Mouse (Mus musculus): ENCODE measurements at regions not wholly inside any gene's neighbourhood (a gene's known extent, or its start where the extent isn't known, plus 50 kb on each side); places are given as distances from the start of the nearest gene placed in this dataset.

GRCm38 (mm10) chr15:62402142-62402541, 1442.8 kb downstream of the Gsdmc2 start:
- ATAC-seq (replicated peaks; ENCODE audit: low FRiP score, poor library complexity, severe bottlenecking) = no peak

DNA sequence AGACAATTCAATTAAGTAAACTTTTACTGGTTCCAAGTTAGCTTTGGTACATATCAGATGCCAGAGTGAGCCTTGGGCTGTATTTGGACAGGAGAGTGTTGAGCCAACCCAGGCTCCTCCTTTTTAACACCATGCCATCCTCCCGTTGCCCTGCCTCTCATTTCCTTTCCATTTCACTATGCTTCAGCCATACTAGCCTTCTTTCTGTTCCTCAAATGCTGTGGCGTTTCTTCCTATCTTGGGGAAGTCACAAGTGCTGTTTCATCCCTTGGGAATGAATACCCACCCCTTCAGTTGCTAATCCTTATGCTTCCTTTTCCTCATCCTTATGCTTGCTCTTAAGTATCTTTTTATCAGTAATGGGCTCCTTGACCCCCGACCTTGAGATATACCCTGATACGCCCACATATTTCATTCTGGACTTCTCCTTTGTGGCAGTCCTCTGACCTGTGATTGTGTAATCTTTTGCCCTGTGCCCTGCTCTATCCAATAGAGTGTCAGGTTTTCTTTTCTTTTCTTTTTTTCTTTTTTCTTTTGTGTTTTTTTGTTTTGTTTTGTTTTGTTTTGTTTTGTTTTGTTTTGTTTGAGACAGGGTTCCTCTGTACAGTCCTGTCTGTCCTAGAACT, 1443.9 kb downstream of the Gsdmc2 start:
- no peak for ATAC-seq (replicated peaks; ENCODE audit: low FRiP score, poor library complexity, severe bottlenecking)

- no peak for ATAC-seq (replicated peaks; ENCODE audit: low FRiP score, poor library complexity, severe bottlenecking)
Measured at GRCm38 (mm10) chr15:62399381-62399780, 1445.6 kb downstream of the Gsdmc2 start.

GRCm38 (mm10) chr15:62397009-62397408, 1448.0 kb downstream of the Gsdmc2 start:
- no peak for ATAC-seq (replicated peaks; ENCODE audit: low FRiP score, poor library complexity, severe bottlenecking)

GRCm38 (mm10) chr15:62395377-62395776, 1449.6 kb downstream of the Gsdmc2 start:
- ATAC-seq (replicated peaks; ENCODE audit: low FRiP score, poor library complexity, severe bottlenecking) = no peak

DNA sequence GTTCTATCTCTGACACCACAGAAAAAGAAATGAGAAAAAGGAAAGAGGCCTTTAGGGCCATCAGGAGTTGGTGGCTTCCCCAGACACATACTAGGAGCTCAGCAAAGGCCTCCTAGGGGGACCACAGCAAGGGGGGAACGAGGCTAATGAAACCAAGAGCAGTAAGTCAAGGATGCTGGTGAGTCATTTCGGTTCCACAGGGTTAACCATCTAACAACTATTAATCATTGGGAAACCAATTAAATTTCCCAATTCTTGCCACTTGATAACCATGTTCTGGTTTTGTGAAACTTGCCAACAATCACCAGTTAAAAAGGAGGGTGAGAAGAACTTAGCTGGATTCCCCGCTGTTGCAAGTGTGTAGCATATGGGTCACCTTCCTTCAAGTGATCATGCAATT, 1451.6 kb downstream of the Gsdmc2 start:
- no peak for ATAC-seq (replicated peaks; ENCODE audit: low FRiP score, poor library complexity, severe bottlenecking)

DNA sequence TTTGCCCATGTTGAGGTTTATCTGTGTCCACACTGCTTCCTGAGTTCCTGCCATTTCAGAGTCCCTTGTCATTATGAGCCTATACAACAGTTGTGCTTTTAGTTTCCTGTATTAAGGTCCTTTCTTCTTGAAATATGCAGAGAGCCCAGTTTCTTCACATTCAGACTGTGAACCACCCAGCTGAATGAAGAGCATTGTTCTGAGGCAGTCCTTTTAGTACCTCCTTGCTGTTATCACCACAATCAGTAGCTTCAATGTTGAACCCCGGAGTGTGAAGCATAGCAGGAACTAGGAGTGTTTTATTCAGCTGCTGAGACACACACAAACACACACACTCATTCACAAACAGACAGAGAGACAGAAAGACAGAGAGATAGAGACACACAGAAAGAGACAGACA, 1452.1 kb downstream of the Gsdmc2 start:
- ATAC-seq (replicated peaks; ENCODE audit: low FRiP score, poor library complexity, severe bottlenecking) = no peak

GRCm38 (mm10) chr15:62392381-62392780, 1452.6 kb downstream of the Gsdmc2 start:
- no peak for ATAC-seq (replicated peaks; ENCODE audit: low FRiP score, poor library complexity, severe bottlenecking)

DNA sequence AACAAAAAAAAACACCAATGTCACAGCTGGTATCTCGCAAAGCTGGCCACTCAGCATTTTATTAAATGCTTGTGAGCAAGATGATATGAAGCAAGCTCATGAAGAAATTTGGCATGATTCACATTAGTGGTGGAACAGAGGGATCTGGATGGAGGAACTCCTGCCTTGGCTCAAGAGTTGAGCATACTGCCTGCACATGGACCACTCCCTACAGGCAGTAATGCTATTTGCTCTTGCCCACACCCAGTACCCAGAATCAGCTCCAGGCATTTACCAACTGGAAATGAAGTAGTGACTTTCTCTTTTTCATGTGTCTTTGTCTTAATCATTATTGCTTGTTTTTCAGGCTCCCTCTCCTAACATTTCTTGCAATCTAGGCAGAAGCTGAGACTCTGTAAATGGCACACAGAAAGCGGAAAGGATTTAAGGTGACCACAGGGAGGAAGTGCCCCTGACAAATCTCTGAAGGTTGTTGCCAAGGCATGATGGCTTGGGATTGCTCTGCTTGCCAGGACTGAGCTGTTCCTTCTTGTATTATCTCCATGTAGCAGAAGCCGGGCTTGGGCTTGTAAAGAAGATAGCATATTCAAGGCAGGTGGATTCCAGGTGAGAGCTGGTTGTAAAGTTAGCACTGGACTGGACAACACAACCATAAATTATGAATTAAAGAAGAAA, 1455.4 kb downstream of the Gsdmc2 start:
- ATAC-seq (replicated peaks; ENCODE audit: low FRiP score, poor library complexity, severe bottlenecking) = no peak

DNA sequence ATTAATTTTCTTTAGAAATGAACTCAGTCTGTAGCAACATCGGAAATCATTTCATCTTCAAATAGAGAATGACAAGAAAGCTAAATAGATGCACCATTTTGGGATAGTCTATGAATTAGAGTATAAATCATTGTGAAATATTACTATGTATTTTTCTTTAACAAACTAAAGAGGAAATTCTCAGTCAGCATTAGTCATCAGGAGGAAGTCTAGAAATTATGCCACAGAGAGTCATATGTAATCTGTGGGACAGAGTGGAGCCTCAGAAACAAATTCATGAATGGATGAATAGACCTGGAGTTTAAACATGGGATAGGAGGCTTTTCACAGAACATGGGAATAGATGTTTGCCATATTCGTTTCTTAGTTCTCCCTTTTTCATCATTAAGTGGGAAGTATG, 1459.4 kb upstream of the A1bg start:
- ATAC-seq (replicated peaks; ENCODE audit: low FRiP score, poor library complexity, severe bottlenecking) = no peak

GRCm38 (mm10) chr15:62374641-62375040, 1451.8 kb upstream of the A1bg start:
- no peak for ATAC-seq (replicated peaks; ENCODE audit: low FRiP score, poor library complexity, severe bottlenecking)

GRCm38 (mm10) chr15:62361171-62361570, 1438.4 kb upstream of the A1bg start:
- ATAC-seq (replicated peaks; ENCODE audit: low FRiP score, poor library complexity, severe bottlenecking) = no peak

- no peak for ATAC-seq (replicated peaks; ENCODE audit: low FRiP score, poor library complexity, severe bottlenecking)
Measured at GRCm38 (mm10) chr15:62358338-62359239, 1435.8 kb upstream of the A1bg start.

DNA sequence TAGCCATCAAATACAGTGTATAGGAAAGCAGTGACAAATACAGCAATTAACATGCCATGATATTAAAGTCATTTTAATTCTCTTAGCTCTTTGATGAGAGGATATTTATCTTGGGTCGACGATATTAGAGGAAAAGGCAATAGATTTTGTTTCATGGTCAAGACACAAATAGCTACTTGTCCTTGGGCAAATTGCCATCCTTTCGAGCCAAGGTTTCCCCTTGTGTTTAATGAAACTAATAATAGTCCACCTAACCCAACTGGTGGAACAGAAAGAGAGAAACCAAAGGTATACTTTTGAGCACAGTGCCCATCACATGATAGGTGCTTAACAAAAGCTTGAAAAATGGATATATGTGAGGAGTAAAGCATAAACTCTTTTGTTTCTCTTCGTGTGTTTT, 1431.0 kb upstream of the A1bg start:
- no peak for ATAC-seq (replicated peaks; ENCODE audit: low FRiP score, poor library complexity, severe bottlenecking)

DNA sequence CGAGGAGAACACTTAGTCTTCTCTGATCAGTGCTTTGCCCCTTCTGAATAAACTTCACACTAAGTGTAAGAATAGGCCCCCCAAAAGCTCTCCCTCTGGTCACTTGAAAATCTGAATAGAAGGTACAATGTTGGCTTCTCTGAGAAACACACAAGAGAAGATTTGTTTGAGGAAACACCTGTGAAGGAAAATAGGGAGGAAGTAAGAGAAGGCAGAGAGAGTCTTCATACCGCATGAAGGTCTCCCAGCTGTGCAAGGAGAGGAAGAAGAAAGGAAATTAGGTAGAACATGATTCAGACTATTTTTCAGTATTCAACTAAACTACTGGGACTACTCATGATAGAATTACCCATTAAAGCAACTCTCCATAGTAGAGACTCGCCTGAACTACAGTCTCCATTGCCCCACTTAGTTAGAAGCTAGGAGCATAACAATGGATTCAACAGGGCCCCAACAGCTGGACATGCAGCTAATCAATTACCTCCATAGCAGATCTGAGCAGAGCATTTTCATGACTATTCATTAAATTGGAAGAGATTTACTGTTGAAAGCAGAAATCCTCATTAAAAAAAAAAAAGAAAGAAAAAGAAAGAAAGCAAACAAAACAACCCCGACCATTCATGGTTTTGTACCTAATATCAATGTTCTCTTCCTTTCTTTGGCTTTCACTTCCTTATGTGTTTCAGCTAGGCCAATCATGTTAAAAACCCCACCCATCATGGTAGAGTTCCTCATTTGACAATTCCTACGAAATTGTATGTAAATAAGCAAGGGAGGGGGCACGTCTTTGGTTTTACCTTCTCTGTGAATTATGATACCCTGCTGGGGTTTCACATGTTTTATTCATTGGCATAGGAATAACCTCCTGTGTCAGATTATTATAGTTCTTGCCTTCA, 1428.3 kb upstream of the A1bg start:
- ATAC-seq (replicated peaks; ENCODE audit: low FRiP score, poor library complexity, severe bottlenecking) = no peak

DNA sequence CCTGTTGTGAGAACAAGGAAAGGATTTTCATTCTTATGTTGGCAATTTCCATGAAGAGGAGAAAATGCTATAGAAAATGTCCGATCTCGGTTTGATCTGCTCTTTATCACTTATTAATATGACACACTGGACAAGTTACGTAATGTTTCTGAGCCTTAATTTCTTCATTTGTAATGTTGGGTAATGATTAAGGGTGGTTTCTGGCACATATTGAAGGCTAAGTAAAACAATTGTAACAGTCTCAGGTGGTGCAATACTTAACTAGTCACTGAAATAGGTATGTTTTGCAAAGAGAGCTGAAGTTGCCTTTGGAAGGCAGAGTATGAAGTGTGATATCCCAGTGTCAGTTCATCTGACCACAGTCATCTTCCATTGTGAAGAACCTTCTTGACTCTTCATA, 1427.2 kb upstream of the A1bg start:
- no peak for ATAC-seq (replicated peaks; ENCODE audit: low FRiP score, poor library complexity, severe bottlenecking)

DNA sequence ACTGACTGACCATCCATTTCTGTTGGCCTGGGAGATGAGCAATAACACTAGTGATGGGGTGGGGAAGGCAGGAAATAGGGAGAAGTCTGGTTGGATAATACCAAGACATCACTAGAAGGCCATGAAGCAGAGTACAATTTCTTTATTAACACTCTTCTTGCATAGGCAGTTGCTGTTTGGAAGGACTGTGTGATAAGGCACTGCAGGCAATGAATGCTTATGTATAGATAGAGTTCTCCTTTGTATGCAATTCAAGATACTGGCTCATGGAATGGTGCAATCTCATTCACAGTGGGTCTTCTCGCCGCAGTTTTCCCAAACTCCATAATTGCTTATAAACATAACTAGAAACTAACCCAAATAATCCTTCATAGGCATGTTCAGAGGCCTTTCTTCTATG, 1426.1 kb upstream of the A1bg start:
- no peak for ATAC-seq (replicated peaks; ENCODE audit: low FRiP score, poor library complexity, severe bottlenecking)

DNA sequence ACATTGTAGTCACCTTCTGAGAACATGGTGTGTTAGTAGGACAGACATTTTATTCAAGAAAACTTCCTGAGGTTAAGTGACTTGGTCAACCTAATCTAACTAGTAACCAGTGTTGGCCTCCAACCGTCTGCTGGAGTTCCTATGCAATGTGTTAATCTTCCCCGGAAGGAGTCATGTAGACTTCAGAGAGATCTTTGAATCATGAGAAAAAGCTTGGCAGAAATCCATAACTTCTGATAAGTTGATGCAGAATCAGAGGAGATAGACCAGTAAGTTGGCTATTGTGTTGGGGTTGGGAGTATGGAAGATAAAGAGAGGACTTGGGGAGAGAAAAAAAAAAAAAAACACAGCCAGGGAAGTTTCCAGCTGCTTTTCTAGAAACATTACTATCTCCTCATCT, 1424.9 kb upstream of the A1bg start:
- no peak for ATAC-seq (replicated peaks; ENCODE audit: low FRiP score, poor library complexity, severe bottlenecking)

- no peak for ATAC-seq (replicated peaks; ENCODE audit: low FRiP score, poor library complexity, severe bottlenecking)
Measured at GRCm38 (mm10) chr15:62345893-62346292, 1423.1 kb upstream of the A1bg start.
